Mouse (Mus musculus): ENCODE results near the gene Iqsec2. TPM values are rescaled to one million over a fixed set of nuclear protein-coding genes. Genes with fewer than 3 reads are reported as not detected.
"Not testable (repeated sequence)": the region's sequence is repeated elsewhere in the genome, so short reads cannot be mapped to it uniquely, and the experiment has no call there.

Gene Iqsec2
- polyA plus RNA-seq, 1 experiment from 2014 or later: 23.6 TPM

DNA sequence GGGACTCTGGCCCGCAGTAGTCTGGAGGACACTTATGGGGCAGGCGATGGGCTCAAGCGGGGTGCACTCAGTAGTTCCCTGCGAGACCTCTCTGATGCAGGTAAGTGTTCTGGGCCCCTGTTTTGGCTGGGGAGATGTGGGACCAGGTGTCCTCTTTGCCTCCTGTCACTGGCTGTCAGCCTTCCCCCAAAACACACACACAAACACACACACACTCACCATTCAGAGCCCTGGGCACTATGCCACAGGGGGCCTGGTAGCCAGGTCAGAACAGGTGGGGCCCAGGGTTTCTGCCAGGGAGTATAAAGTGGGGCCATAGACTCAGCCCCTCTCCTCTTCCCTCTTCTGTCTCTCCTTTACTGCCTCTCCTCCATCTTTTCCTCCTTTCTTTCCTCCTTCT lies 77.7 kb downstream of the Iqsec2 start:
- H3K27ac ChIP-seq (ENCODE audit: low read depth, low read length): no peak overlapping the region

DNA sequence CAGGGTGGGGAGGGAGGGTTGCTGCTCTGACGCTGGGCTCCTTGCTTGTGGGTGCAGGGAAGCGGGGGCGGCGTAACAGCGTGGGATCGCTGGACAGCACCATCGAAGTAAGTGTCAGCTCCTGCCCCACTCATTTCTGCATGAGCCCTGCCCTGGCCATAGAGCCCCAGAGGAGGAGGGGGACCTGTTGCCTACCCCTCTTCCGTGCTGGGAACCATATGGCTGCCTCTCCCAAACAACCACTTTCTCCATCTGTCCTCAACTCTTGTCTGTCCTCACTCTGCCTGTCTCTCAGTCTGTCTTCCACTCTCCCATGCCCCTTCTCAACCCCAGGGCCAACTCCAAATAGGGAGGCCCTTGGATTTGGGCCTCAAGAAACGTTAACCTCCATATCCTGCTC lies 78.2 kb downstream of the Iqsec2 start:
- no peak overlapping the region for H3K4me2 ChIP-seq
- H3K27me3 ChIP-seq (ENCODE audit: control insufficient read depth, insufficient read depth, low read length): peaks cover 28% of the 10 kb centered on the region
- H3K9me3 ChIP-seq (replicated peaks; ENCODE audit: control insufficient read depth, low read length): no peaks in the 10 kb centered on the region
- H3K36me3 ChIP-seq (ENCODE audit: control insufficient read depth, insufficient read depth, low read length): no peaks in the 10 kb centered on the region
- no peak for ATAC-seq (replicated peaks; ENCODE audit: insufficient number of reproducible peaks, low FRiP score, low TSS enrichment)
- no peak overlapping the region for H3K4me3 ChIP-seq (ENCODE audit: low read depth, low read length)
- H3K4me1 ChIP-seq (ENCODE audit: control insufficient read depth, insufficient read depth, low read length): no peaks in the 10 kb centered on the region
- H3K27ac ChIP-seq (ENCODE audit: low read depth, low read length): no peak overlapping the region
- WGBS (ENCODE audit: insufficient replicate concordance): 50% methylated on average over 9 of the region's 9 CpGs
- H3K9ac ChIP-seq (ENCODE audit: low read depth, low read length): no peak overlapping the region

More for the DNA sequence above, 77.7 kb downstream of the Iqsec2 start:
- no peaks in the 10 kb centered on the region for H3K9me3 ChIP-seq (replicated peaks; ENCODE audit: control insufficient read depth, low read length)
- H3K36me3 ChIP-seq (ENCODE audit: control insufficient read depth, insufficient read depth, low read length): no peaks in the 10 kb centered on the region
- ATAC-seq (replicated peaks; ENCODE audit: insufficient number of reproducible peaks, low FRiP score, low TSS enrichment): no peak
- 75% methylated on average over 4 of the region's 4 CpGs for WGBS (ENCODE audit: insufficient replicate concordance)
- no peak overlapping the region for H3K9ac ChIP-seq (ENCODE audit: low read depth, low read length)
- H3K4me1 ChIP-seq (ENCODE audit: control insufficient read depth, insufficient read depth, low read length): no peaks in the 10 kb centered on the region
- no peak overlapping the region for H3K4me2 ChIP-seq
- peaks cover 28% of the 10 kb centered on the region for H3K27me3 ChIP-seq (ENCODE audit: control insufficient read depth, insufficient read depth, low read length)
- no peak overlapping the region for H3K4me3 ChIP-seq (ENCODE audit: low read depth, low read length)

DNA sequence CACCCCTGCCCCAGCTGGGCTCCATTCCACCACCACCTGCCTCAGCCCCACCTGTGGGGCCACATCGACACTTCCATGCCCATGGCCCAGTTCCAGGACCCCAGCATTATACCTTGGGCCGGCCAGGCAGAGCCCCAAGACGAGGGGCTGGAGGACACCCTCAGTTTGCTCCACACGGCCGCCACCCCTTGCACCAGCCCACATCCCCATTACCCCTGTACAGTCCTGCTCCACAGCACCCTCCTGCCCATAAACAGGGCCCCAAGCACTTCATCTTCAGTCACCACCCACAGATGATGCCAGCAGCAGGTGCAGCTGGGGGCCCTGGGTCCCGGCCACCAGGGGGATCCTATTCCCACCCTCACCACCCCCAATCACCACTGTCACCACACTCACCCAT lies 79.2 kb downstream of the Iqsec2 start:
- Histone ChIP-seq H3K27ac (ENCODE audit: low read depth, low read length) (no peak overlapping the region), H3K36me3 (ENCODE audit: control insufficient read depth, insufficient read depth, low read length) (no peaks in the 10 kb centered on the region), H3K4me2 (no peak overlapping the region), H3K9ac (ENCODE audit: low read depth, low read length) (no peak overlapping the region), H3K9me3 (replicated peaks; ENCODE audit: control insufficient read depth, low read length) (no peaks in the 10 kb centered on the region), H3K4me1 (ENCODE audit: control insufficient read depth, insufficient read depth, low read length) (no peaks in the 10 kb centered on the region), H3K4me3 (ENCODE audit: low read depth, low read length) (no peak overlapping the region), H3K27me3 (ENCODE audit: control insufficient read depth, insufficient read depth, low read length) (peaks cover 28% of the 10 kb centered on the region)
- ATAC-seq (replicated peaks; ENCODE audit: insufficient number of reproducible peaks, low FRiP score, low TSS enrichment): peak; percentile 39; the same call in 1 of the 2 replicates
- 79% methylated on average over 6 of the region's 6 CpGs for WGBS (ENCODE audit: insufficient replicate concordance)

DNA sequence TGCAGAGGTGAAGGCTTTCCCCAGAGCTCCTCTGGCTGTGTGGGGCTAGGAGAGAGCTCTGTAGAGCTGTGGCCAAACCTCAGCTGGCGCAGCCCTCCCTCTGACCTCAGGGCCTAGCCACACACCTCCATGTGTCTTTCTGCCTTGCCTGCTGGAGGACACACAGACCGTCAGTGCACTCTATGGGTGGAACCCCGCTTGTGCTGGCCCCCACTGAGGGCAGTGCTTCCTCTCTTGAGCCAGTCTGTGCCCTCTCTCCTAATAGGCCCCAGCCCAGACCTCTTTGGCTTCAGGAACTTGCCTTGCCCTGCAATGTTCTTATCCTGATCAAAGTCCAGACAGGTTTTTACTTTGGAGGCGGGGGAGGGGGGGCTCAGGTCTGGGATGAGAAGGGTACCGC lies 80.2 kb downstream of the Iqsec2 start:
- Histone ChIP-seq H3K27ac (ENCODE audit: low read depth, low read length) (no peak overlapping the region), H3K4me2 (no peak overlapping the region), H3K4me3 (ENCODE audit: low read depth, low read length) (no peak overlapping the region), H3K27me3 (ENCODE audit: control insufficient read depth, insufficient read depth, low read length) (peaks cover 27% of the 10 kb centered on the region), H3K9me3 (replicated peaks; ENCODE audit: control insufficient read depth, low read length) (no peaks in the 10 kb centered on the region), H3K4me1 (ENCODE audit: control insufficient read depth, insufficient read depth, low read length) (no peaks in the 10 kb centered on the region), H3K36me3 (ENCODE audit: control insufficient read depth, insufficient read depth, low read length) (no peaks in the 10 kb centered on the region), H3K9ac (ENCODE audit: low read depth, low read length) (no peak overlapping the region)
- 74% methylated on average over 5 of the region's 5 CpGs for WGBS (ENCODE audit: insufficient replicate concordance)
- no peak for ATAC-seq (replicated peaks; ENCODE audit: insufficient number of reproducible peaks, low FRiP score, low TSS enrichment)

DNA sequence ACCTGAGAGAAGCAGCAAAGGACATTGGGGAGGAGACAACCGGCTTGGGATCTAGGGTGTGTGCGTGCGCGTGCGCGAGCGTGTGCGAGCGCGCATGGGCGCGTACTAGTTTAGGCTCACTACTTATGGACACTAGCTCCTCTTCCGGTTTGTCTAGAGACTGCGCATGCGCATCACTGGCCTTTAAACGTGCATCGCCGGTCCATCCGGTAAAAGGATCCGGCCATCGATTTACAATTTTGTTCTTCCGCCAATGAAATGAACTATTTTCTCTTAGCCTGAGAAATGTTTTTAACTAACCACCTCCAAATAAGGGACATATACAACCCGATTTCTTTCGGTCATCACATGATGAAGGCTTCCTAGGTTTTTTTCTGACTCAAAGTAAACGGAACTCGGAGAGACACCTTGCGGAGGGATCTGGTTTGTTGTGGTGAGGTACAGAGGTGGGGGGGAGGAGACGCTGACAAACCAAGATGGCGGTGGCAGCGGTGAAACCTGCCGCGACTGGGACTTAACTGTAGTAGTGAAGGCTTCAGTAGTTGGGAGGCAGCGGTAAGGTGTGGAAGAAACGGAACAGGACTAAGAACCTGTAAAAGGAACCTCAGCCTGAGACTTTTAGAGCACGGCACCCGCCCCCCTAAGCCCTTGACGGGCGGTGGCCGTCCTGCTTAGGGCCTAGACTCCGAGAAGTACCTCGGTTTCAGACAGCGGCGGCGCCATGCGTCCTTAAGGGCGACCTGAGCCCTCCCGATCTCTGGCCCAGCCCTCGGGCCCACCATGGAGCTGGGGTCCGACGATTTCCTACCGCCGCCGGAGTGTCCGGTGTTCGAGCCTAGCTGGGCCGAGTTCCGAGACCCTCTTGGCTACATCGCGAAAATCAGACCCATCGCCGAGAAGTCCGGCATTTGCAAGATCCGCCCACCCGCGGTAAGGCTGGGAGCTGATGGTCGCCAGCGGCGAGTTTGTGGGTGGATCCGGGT lies 89.0 kb downstream of the Iqsec2 start, which contains the start of gene Kdm5c:
TSS of gene Kdm5c (plus strand) at position 240 of the 983 bp plus-strand sequence.
- Histone ChIP-seq H3K27ac (ENCODE audit: low read depth, low read length) (peak within 1 kb of the TSS; percentile 50), H3K9me3 (replicated peaks; ENCODE audit: control insufficient read depth, low read length) (no peaks in the 10 kb centered on the region), H3K27me3 (ENCODE audit: control insufficient read depth, insufficient read depth, low read length) (no peaks in the 10 kb centered on the region; the same call in 1 of the 2 replicates), H3K4me2 (peak within 1 kb of the TSS; percentile 65), H3K36me3 (ENCODE audit: control insufficient read depth, insufficient read depth, low read length) (no peaks in the 10 kb centered on the region), H3K4me1 (ENCODE audit: control insufficient read depth, insufficient read depth, low read length) (peaks cover 11% of the 10 kb centered on the region), H3K9ac (ENCODE audit: low read depth, low read length) (peak within 1 kb of the TSS; percentile 97), H3K4me3 (ENCODE audit: low read depth, low read length) (peak within 1 kb of the TSS; percentile 87)
- peak; percentile 97 for ATAC-seq (replicated peaks; ENCODE audit: insufficient number of reproducible peaks, low FRiP score, low TSS enrichment)
- under 1% methylated on average over 69 of the region's 69 CpGs for WGBS (ENCODE audit: insufficient replicate concordance)

DNA sequence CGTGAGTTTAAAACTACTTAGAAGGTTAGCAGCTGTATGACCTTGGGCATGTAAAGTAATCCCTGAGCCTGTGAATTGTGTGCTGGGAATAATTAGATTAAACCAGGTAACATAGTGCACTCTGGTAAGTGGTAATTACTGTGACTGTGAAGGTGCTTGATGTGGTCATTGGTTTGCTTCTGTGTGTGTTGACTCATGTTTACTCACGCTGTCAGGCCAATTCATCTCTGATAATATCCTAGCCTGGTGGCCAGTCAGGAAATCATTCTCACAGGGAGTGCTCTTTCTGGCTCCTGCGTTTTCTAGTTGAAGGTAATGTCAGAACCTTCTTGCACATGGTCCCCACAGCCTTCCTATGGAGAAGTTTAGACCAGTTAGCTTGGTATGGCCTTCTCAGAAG lies 90.1 kb downstream of the Iqsec2 start:
- Histone ChIP-seq H3K4me3 (ENCODE audit: low read depth, low read length) (peak overlapping the region; percentile 87), H3K27me3 (ENCODE audit: control insufficient read depth, insufficient read depth, low read length) (no peaks in the 10 kb centered on the region; the same call in 1 of the 2 replicates), H3K4me2 (peak overlapping the region; percentile 65), H3K9ac (ENCODE audit: low read depth, low read length) (peak overlapping the region; percentile 97), H3K27ac (ENCODE audit: low read depth, low read length) (no peak overlapping the region), H3K9me3 (replicated peaks; ENCODE audit: control insufficient read depth, low read length) (no peaks in the 10 kb centered on the region), H3K4me1 (ENCODE audit: control insufficient read depth, insufficient read depth, low read length) (peaks cover 11% of the 10 kb centered on the region), H3K36me3 (ENCODE audit: control insufficient read depth, insufficient read depth, low read length) (no peaks in the 10 kb centered on the region)
- ATAC-seq (replicated peaks; ENCODE audit: insufficient number of reproducible peaks, low FRiP score, low TSS enrichment): no peak
- 19% methylated on average over 3 of the region's 3 CpGs for WGBS (ENCODE audit: insufficient replicate concordance)

DNA sequence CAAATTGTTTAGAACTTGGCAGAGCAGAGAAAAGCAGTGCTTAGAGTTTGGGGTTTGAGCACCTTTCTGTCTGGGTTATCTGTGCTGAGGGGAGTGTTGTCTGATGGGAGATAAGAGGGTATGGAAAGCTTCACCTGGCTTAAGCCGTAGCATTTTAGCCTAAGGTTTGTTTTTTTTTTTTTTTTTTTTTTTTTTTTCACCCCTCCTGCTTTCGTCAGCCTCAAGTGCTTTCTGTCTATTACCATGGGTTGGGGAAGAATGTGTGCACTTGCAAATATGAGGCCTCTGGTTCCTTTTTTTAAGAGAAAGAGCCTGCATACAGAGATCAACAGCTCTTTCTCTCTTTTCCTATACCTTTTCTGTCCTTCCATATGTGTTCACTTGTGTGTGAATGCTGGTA lies 91.7 kb downstream of the Iqsec2 start:
- Histone ChIP-seq H3K9ac (ENCODE audit: low read depth, low read length) (no peak overlapping the region), H3K9me3 (replicated peaks; ENCODE audit: control insufficient read depth, low read length) (no peaks in the 10 kb centered on the region), H3K27ac (ENCODE audit: low read depth, low read length) (no peak overlapping the region), H3K4me1 (ENCODE audit: control insufficient read depth, insufficient read depth, low read length) (peaks cover 11% of the 10 kb centered on the region), H3K4me2 (peak overlapping the region; percentile 65; the same call in 1 of the 2 replicates), H3K36me3 (ENCODE audit: control insufficient read depth, insufficient read depth, low read length) (peaks cover 7% of the 10 kb centered on the region), H3K4me3 (ENCODE audit: low read depth, low read length) (no peak overlapping the region), H3K27me3 (ENCODE audit: control insufficient read depth, insufficient read depth, low read length) (no peaks in the 10 kb centered on the region; the same call in 1 of the 2 replicates)
- ATAC-seq (replicated peaks; ENCODE audit: insufficient number of reproducible peaks, low FRiP score, low TSS enrichment): no peak
- 74% methylated on average over 2 of the region's 2 CpGs for WGBS (ENCODE audit: insufficient replicate concordance)

DNA sequence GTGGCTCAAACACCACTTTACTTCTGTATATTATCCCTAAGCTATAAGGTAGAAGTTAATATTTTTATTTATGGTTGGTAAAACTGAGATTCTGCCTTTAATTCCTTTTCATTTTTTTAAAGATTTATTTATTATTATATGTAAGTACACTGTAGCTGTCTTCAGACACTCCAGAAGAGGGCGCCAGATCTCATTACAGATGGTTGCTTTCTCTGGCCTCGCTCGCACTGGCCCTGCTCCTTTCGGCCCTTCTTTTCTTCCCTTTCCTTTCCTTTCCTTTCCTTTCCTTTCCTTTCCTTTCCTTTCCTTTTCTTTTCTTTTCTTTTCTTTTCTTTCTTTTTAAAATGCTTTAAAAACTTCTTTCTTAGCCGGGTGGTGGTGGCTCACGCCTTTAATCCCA lies 99.1 kb downstream of the Iqsec2 start:
- H3K36me3 ChIP-seq (ENCODE audit: control insufficient read depth, insufficient read depth, low read length): peaks cover 42% of the 10 kb centered on the region
- not testable (repeated sequence) for H3K4me2 ChIP-seq; H3K9me3 ChIP-seq (replicated peaks; ENCODE audit: control insufficient read depth, low read length); H3K4me3 ChIP-seq (ENCODE audit: low read depth, low read length); H3K27me3 ChIP-seq (ENCODE audit: control insufficient read depth, insufficient read depth, low read length); H3K9ac ChIP-seq (ENCODE audit: low read depth, low read length); H3K27ac ChIP-seq (ENCODE audit: low read depth, low read length); H3K4me1 ChIP-seq (ENCODE audit: control insufficient read depth, insufficient read depth, low read length); ATAC-seq (replicated peaks; ENCODE audit: insufficient number of reproducible peaks, low FRiP score, low TSS enrichment)
- 81% methylated on average over 6 of the region's 6 CpGs for WGBS (ENCODE audit: insufficient replicate concordance)

Data from heart, embryonic 11.5 days (tissue).